Comparison of ENCODE assay signal across 11 mouse cellular contexts in genomic region chr14:43328603-43329002, GRCm38 (mm10). TPM values are rescaled to one million over a fixed set of nuclear protein-coding genes. Genes with fewer than 3 reads are reported as not detected.
"Had no signal": no experiment of that assay in that cellular context is flagged by ENCODE, and none has a peak within 500 bp of the region (broad histone marks: within the 10 kb centered on the region; RNA-seq: fewer than 3 reads in every experiment).

No protein-coding gene starts in this region.

RNA-seq across cellular contexts. Expression of gene 1700001F09Rik, which starts 19.0 kb away (rescaled TPM):
- total RNA-seq: left cerebral cortex, postnatal 14 days; left cerebral cortex, postnatal 25 days; left cerebral cortex, postnatal 36 days; liver, adult 2 months; megakaryocyte progenitor cell, adult 5-6 weeks; megakaryocyte, adult 5-6 weeks; megakaryocyte-erythroid progenitor cell, adult 5-6 weeks; midbrain, postnatal 0 days; monocyte, adult 5-6 weeks had no signal

RNA-seq across cellular contexts. Expression of gene Gm8127, which starts 35.0 kb away (rescaled TPM):
- total RNA-seq: left cerebral cortex, postnatal 10 days; left cerebral cortex, postnatal 14 days; left cerebral cortex, postnatal 25 days; left cerebral cortex, postnatal 36 days; left cerebral cortex, postnatal 4 days; liver, adult 2 months; megakaryocyte progenitor cell, adult 5-6 weeks; megakaryocyte, adult 5-6 weeks; megakaryocyte-erythroid progenitor cell, adult 5-6 weeks; midbrain, postnatal 0 days; monocyte, adult 5-6 weeks had no signal

RNA-seq across cellular contexts. Expression of gene Gm9732, which starts 53.8 kb away (rescaled TPM):
- total RNA-seq: left cerebral cortex, postnatal 10 days; left cerebral cortex, postnatal 14 days; left cerebral cortex, postnatal 36 days; left cerebral cortex, postnatal 4 days; liver, adult 2 months; megakaryocyte progenitor cell, adult 5-6 weeks; megakaryocyte, adult 5-6 weeks; megakaryocyte-erythroid progenitor cell, adult 5-6 weeks; midbrain, postnatal 0 days; monocyte, adult 5-6 weeks had no signal
